Mouse (Mus musculus) embryonic stem cell, embryonic (primary cell): ENCODE results near the gene Fcmr.

Source experiments
- CTCF ChIA-PET, 4 experiments: fragments of 300-600 bp in 2 of 4; fragments of 350-600 bp in 2 of 4; sonication (Branson Sonifier 250); formaldehyde crosslinking; loops; one replicate each; lab custom pipeline; 2022; ENCODE audit warnings: inconsistent platforms in 2 of 4; lab: Charles Lee
- POLR2A ChIA-PET, 4 experiments: fragments of 300-600 bp in 2 of 4; fragments of 350-600 bp in 2 of 4; sonication (Branson Sonifier 250); formaldehyde crosslinking; loops; one replicate each; lab custom pipeline; 2022; ENCODE audit warnings: antibody characterized with exemption in 4 of 4, inconsistent platforms in 1 of 4; lab: Charles Lee

Fcmr gene

DNA sequence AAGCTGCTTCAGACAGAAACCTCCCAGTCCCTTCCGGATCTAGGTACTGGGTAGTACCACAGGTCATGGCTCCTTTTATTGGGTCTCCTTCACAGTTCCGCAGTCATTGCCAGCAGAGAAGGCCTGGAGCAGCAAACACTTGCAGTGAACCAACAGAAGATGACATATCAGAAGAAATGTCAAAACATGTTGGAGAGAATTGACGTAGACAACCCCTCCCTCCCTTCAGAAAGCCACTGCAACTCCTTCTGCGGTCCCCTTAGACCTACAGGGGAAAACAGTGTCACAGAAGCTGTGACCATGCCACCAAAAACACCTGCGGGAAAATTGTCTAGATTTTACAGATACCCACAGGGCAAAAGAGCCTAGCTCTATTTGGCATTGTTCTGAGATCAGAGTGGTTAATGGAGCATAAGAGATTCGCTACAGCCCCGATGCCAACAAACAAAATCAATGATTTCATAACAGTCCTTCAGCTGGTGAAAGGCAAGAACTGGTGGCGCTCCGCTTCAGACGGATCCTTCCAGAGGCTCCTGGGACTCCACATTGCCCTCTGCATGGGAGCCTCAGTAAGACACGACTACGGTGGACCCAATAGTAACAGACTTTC is 46.0 kb downstream of the Fcmr start, which contains the start of gene Il20:
Il20 (minus strand) TSS at position 51 of the 610 bp plus-strand sequence.
- POLR2A ChIA-PET: no interaction called here
- CTCF ChIA-PET: interaction anchor here in 1 of 4 experiments (0.5 kb wide), 1 partner anchor 32 kb away, joined by 4 read pairs; no protein-coding TSS in a partner anchor

GRCm38 (mm10) chr1:130918323-130918980 is 53.0 kb downstream of the Fcmr start:
- ChIA-PET POLR2A (interaction anchor here in 1 of 4 experiments (0.6 kb wide), 1 partner anchor 386 kb away, joined by 3 read pairs; no protein-coding TSS in a partner anchor), CTCF (no interaction called here)

DNA sequence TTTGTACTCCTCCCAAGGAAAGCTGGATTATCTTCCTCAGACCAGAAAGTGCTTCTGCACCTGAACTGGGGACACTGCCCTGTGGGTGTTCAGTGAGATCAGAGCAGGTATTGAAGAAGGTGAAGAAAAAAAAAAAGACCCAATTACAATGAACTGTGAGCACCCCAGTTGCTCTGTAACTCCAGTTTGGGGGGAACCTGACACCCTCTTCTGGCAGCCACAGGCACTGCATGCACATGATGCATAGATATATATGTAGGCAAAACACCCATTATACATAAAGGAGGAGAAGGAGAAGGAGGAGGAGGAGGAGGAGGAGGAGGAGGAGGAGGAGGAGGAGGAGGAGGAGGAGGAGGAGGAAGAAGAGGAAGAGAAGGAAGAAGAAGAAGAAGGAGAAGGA is 61.0 kb downstream of the Fcmr start:
- POLR2A ChIA-PET: interaction anchor here in 1 of 4 experiments (0.6 kb wide), 1 partner anchor 112 kb away, joined by 3 read pairs; no protein-coding TSS in a partner anchor
- CTCF ChIA-PET: interaction anchor here in 1 of 4 experiments (0.7 kb wide), 1 partner anchor 309 kb away, joined by 5 read pairs; no protein-coding TSS in a partner anchor
